22 mouse cellular contexts compared by ENCODE assay signal in the genomic region with DNA sequence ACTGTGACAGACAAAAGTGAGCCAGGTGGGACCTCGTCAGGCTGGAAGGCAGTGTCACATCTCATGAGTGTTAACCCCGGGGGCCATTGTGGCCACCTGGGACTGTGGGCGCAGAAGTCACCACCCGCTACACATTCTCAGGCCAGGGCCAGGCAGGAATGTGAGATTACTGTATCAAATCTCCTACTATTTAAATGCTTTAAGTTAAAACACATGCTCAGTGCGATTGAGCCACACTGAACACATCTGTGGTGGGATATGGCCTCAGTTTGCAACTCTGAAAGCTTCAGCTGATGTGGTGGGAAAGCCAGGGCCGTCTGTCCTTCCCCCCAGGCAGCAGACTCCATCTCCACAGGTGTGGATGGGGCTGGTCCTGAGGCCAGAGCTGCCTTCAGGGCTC. TPM values are rescaled to one million over a fixed set of nuclear protein-coding genes. Genes with fewer than 3 reads are reported as not detected.
"Had no signal": no experiment of that assay in that cellular context is flagged by ENCODE, and none has a peak within 500 bp of the region (broad histone marks: within the 10 kb centered on the region; RNA-seq: fewer than 3 reads in every experiment).

No protein-coding gene starts in this region.

- H3K4me2 ChIP-seq: lung, embryonic 15.5 days; midbrain, embryonic 11.5 days; midbrain, embryonic 13.5 days; midbrain, embryonic 15.5 days; neural tube, embryonic 12.5 days; stomach, embryonic 15.5 days had no signal

- ATAC-seq: lung, postnatal 0 days; midbrain, embryonic 13.5 days; midbrain, embryonic 15.5 days had no signal

- DNase-seq: lung, adult 2 months; lung, postnatal 14 days; lung, postnatal 36 days; right cerebral cortex, postnatal 14 days; thymus, adult 2 months; thymus, postnatal 25 days; thymus, postnatal 4 days had no signal

- H3K9ac ChIP-seq: lung, embryonic 15.5 days; midbrain, embryonic 13.5 days; midbrain, embryonic 15.5 days; neural tube, embryonic 12.5 days; stomach, embryonic 15.5 days had no signal

- H3K4me1 ChIP-seq: megakaryocyte, embryonic 14.5 days; midbrain, embryonic 13.5 days; midbrain, embryonic 15.5 days; neural tube, embryonic 12.5 days had no signal

- H3K27ac ChIP-seq: lung, embryonic 15.5 days; macrophage; midbrain, embryonic 13.5 days; midbrain, embryonic 15.5 days; neural tube, embryonic 12.5 days; stomach, embryonic 15.5 days; stomach, postnatal 0 days had no signal

- H3K27me3 ChIP-seq: midbrain, embryonic 15.5 days; stomach, embryonic 15.5 days had no signal

- H3K4me3 ChIP-seq: lung, embryonic 15.5 days; megakaryocyte, embryonic 14.5 days; midbrain, embryonic 13.5 days; midbrain, embryonic 15.5 days; neural tube, embryonic 12.5 days; stomach, embryonic 15.5 days had no signal

- H3K36me3 ChIP-seq: lung, embryonic 15.5 days; midbrain, embryonic 13.5 days; midbrain, embryonic 15.5 days; neural tube, embryonic 12.5 days; stomach, embryonic 15.5 days had no signal

- H3K9me3 ChIP-seq: lung, embryonic 15.5 days; megakaryocyte, embryonic 14.5 days; midbrain, embryonic 13.5 days; midbrain, embryonic 15.5 days; neural tube, embryonic 12.5 days; stomach, embryonic 15.5 days had no signal

RNA-seq across cellular contexts. Expression of gene Hand1, which starts 21.0 kb away (rescaled TPM):
- total RNA-seq: megakaryocyte progenitor cell, adult 5-6 weeks; midbrain, postnatal 0 days; monocyte, adult 5-6 weeks; neutrophil, adult 5-6 weeks had no signal
- polyA plus RNA-seq: lung, adult 2 months; lung, postnatal 0 days; macrophage; midbrain, embryonic 11.5 days; midbrain, embryonic 13.5 days; midbrain, embryonic 15.5 days; midbrain, postnatal 0 days; spleen, adult 2 months had no signal
